Mouse (Mus musculus): ENCODE results near the gene St8sia1. TPM values are rescaled to one million over a fixed set of nuclear protein-coding genes. Genes with fewer than 3 reads are reported as not detected.

St8sia1 gene
- total RNA-seq, 1 experiment from 2014 or later = 0.50 TPM

DNA sequence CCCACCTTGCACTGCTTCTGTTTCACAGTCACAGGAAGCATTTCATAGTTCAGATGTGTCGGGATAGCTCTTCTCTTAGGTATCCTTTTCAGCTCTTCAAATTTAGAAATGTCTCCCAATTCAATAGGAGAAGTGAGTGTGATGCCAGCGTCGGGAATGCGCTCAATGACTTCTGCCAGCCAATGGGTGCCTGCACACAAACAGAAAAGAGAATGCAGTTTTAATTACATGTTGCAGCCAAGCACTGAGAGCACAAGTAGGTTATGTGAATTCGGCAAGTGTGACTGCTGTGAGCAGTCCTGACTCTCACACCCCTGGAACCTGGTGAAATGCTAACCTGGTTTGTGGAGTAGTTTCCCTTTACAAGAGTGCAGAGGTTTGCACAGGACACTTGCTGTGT, 162.6 kb downstream of the St8sia1 start:
- no peak for ATAC-seq (replicated peaks; ENCODE audit: low read depth, poor library complexity, severe bottlenecking)

- peak; percentile 58; the same call in 1 of the 2 replicates for ATAC-seq (replicated peaks; ENCODE audit: low read depth, poor library complexity, severe bottlenecking)
Observed at GRCm38 (mm10) chr6:142799704-142800374, 164.4 kb downstream of the St8sia1 start.

GRCm38 (mm10) chr6:142798837-142799236, 165.4 kb downstream of the St8sia1 start:
- ATAC-seq (replicated peaks; ENCODE audit: low read depth, poor library complexity, severe bottlenecking) = no peak

DNA sequence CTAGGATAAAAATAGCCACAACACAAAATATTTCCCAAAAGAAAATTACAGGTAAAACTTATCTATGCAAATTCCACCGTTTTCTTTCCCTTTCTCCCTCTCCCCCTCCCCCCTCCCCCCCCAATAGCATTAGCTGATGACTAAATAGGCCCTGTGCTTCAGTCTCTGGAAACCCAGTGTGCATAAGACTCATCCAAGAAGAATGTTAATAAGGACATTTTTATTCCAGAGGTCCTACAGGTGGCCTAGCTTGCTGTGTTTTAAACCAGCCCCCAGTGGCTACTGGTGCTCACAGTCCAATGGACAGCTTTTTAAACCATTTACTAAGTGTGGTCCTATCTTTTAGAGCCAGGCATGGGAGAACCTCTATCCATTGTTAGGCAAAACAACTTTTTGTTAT, 166.3 kb downstream of the St8sia1 start:
- ATAC-seq (replicated peaks; ENCODE audit: low read depth, poor library complexity, severe bottlenecking) = no peak

GRCm38 (mm10) chr6:142795655-142796441, 168.4 kb downstream of the St8sia1 start:
- no peak for ATAC-seq (replicated peaks; ENCODE audit: low read depth, poor library complexity, severe bottlenecking)

GRCm38 (mm10) chr6:142795087-142795486, 169.2 kb downstream of the St8sia1 start:
- no peak for ATAC-seq (replicated peaks; ENCODE audit: low read depth, poor library complexity, severe bottlenecking)

DNA sequence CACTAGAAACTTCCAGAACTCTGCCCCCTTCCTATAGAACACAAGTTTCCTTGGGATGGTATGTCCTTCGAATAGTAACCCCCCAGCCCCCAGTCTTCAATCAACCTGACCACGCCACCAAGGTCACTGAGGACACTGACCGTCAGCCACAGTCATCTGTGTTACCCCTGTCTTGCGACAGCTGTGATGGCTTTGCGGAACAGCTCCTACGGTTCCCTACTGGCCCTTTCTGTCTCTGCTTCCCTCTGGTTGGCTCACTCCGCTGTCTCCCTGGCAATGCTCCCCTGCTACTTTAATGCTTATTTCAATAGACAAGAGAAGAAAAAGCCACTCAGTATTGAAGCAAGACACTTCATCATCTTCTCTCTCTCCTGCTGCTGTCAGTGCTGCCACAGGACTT, 170.8 kb downstream of the St8sia1 start:
- 0 out of 2 replicates have a peak, but pooled peaks have one; percentile 24 for ATAC-seq (replicated peaks; ENCODE audit: low read depth, poor library complexity, severe bottlenecking)

DNA sequence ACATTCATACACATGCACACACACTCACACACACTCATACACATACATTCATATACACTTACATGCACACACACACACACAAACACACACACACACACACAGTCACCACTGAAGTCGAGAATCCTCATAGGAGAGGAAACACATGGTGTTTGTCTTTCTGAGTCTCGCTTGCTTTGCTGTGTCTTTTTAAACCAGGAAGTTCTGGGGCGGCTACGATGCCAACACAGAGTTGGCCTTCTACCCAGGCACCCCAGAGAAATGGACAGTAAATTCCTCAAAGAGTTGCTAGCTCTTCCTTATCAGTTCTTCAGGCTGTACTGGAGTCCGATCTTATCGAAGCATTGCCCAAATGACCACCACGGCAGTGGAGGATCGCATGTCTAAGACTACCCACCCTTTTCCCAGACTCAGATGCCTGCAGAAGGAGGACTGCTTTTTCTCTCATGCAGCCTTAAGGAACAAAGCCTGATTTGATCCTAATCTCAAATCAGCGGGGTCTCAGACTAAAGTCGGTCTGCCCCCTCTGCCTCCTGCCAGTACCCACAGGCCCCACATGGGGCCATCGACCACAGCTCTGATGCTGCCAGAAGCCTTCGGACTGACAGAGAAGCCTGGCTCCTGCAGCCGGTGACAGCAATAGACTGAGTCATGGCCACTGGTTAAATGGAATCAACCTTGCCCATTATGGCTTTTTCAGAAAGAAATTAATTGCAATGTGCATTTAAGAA, 171.8 kb downstream of the St8sia1 start:
- peak; percentile 80 for ATAC-seq (replicated peaks; ENCODE audit: low read depth, poor library complexity, severe bottlenecking)

DNA sequence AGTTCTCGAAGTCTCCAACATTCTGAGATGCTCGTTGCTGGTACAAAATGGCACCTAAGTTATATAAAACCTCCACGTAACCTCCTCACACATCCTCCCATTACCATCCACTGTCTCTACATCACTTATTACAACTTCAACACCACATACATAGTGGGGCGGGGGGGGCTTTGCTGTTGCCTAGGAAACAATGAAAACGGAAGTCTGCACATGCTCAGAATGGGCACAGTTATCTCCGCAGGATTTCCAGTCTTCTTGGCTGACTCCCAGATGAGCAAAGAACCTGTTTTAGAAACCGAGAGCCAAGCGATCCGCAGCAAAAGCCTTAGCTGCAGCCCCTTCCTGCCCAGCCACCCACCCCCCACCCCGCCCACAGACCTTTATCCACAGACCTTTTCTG, 174.5 kb downstream of the St8sia1 start:
- no peak for ATAC-seq (replicated peaks; ENCODE audit: low read depth, poor library complexity, severe bottlenecking)

- ATAC-seq (replicated peaks; ENCODE audit: low read depth, poor library complexity, severe bottlenecking) = no peak
Observed at GRCm38 (mm10) chr6:142788042-142788987, 175.9 kb downstream of the St8sia1 start.

DNA sequence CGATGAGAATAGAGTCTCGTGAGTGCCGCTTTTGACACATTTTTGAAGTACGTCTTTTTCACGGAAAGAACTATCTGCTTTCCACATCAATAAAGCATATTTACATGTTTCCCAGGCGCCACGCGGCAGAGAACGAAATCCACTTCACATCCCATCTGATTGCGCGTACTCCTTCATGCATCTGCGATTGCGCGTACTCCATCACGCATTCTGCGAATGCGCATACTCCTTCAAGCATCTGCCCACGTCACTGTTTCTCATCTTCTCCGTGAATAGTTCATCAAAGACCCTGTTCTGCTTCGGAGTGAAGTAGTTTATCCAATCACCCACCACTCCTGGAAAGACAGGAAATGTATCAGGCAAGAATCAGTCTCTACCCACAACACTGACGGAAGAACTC, 178.1 kb downstream of the St8sia1 start:
- no peak for ATAC-seq (replicated peaks; ENCODE audit: low read depth, poor library complexity, severe bottlenecking)

- peak; percentile 97 for ATAC-seq (replicated peaks; ENCODE audit: low read depth, poor library complexity, severe bottlenecking)
Observed at GRCm38 (mm10) chr6:142785343-142785742, 178.9 kb downstream of the St8sia1 start.

DNA sequence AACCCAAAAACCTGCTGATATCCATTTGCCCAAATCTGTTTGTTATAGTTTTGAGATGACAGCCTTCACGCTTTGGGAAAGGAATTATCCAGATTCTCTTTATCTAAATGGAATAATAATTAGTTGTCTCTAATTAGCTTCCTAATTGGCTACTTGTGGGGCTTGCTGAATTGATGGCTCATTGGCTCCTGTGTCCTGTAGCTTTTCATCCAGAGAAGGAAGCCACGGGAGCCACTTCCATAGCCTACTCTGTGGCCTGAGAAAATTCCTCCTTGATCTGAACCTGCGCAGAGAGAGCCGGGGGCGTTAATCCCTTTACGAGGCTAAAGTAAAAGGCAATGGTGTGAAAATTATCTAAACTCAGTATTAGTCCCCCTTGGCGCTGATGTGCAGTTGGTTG, 183.0 kb downstream of the St8sia1 start:
- ATAC-seq (replicated peaks; ENCODE audit: low read depth, poor library complexity, severe bottlenecking) = no peak

GRCm38 (mm10) chr6:142780574-142781033, 183.6 kb downstream of the St8sia1 start:
- no peak for ATAC-seq (replicated peaks; ENCODE audit: low read depth, poor library complexity, severe bottlenecking)

DNA sequence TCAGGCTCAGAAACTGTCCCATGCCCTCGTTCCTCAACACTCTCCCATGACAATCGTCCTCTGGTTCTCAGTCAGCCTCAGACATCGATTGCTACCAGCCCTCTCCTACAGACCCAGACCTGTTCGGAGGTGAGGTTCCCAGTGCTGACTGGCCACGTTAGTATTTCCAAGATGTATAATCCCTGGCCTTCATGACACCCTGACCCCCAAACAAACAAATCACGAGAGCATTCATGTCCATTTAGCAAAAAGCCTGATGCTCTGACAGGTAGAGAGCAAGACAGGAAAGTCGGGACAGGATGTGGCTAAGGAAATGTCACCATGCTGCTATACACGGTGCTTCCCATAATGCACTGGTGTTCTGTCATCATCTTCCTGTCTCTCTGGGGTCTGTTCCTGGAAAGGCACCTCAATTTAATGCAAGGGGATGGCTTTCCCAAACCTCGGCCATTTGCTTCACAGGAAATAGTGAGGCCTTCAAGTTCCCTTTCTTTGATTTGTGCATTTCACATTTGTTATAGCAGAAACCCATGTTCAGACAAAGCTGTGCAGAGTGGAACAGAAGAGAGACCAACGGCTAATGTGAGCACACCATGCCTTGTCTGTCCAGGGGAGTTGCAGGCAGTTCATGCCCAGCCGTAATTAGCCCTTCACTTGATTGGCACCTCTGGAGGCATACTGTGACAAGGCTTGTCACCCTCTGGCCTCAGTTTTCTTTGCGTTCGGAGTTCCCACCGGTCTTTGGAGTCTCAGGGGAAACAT, 184.3 kb downstream of the St8sia1 start:
- peak; percentile 22 for ATAC-seq (replicated peaks; ENCODE audit: low read depth, poor library complexity, severe bottlenecking)

DNA sequence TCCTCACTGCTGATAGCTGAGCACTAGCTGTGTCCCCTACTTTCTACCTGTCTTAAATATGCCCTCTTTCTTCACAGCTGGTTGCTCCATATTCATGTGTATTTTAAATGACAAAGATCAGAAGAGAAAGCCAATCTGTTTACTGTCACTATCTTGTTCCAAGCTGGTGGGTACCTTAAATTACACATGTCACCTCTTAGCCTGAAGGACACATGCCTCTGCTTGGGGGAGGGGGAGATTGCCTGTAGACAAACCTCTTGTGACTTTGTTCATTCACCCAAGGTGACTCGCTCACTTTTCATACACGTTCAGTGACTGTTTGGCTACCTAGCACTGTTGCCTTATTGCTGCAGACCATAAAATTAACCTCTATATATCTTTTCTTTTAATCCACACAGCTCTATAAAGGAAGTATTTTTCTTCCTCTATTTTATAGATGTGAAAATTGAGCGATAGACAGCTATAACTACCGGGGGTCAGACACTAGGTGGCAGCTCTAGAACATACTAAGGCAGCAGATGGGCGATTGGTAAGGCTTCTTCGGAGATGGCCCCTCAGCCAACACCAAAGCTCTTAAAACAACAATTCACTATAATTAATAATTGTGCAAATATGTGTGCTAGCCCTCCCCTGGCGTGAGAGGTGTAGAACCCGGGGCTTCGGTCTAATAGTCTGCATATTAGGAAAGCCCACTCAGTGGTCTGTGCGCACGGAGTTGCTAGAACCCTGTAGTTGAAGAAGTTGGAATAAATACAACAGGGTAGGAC, 185.0 kb downstream of the St8sia1 start:
- peak; percentile 67 for ATAC-seq (replicated peaks; ENCODE audit: low read depth, poor library complexity, severe bottlenecking)

- ATAC-seq (replicated peaks; ENCODE audit: low read depth, poor library complexity, severe bottlenecking) = peak; percentile 55
Observed at GRCm38 (mm10) chr6:142776935-142777334, 187.3 kb downstream of the St8sia1 start.

- no peak for ATAC-seq (replicated peaks; ENCODE audit: low read depth, poor library complexity, severe bottlenecking)
Observed at GRCm38 (mm10) chr6:142773566-142773965, 190.7 kb downstream of the St8sia1 start.
